Mouse (Mus musculus): ENCODE data around the gene Kcnh1. TPM values are rescaled to one million over a fixed set of nuclear protein-coding genes. Genes with fewer than 3 reads are reported as not detected.

The Kcnh1 gene
- polyA plus RNA-seq, 1 experiment = 0.25 TPM

DNA sequence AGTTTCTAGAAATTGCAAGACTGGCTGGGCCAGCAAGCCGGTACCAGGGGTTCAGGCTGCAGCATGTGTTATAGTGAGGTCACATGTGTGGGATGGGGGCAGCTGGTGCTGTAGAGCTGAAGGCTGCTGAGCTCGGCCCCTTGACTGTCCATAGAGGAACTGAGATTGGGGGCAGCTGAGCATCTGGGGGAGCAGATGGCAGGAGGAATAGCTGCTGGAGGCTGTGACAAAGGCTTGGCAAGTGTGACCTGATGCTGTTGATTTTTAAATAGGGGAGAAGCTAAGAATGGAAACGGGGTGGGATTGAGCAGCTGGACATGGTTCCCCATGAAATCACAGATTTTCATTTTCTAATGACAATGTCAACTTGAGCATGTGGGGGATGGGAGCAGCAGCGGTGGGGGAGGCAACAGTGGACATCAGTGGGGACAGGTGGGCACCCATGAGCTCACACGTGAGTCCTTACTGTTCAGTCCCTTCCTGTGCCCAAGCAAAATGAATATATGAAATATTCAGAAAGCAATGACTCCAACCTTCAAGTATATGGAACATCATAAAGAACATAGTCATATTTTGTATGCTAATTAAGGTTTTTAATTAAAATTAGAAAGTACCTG is 367.5 kb downstream of the Kcnh1 start:
- 76% methylated on average over 5 of the region's 5 CpGs for WGBS
- no peak for DNase-seq (ENCODE audit: low read depth, low spot score)

DNA sequence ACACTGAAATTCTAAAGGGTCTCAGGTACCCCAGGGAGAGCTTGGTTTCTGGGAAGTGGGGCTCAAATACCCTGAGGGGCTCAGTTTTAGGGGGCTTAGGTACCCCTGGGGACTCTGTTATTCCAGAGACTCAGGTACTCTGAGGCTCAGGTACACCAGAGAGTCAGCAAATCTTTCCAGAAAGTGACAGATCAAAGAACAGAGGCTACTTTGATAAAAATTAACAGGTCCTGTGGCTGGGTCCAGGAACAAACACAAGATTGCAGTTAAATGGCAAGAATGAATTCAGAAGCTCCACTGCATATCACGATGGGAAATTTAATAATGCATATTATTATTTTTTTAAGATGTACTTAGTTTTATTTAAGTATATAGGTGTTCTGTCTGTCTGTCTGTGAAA is 368.8 kb downstream of the Kcnh1 start:
- 38% methylated on average over 1 of the region's 1 CpGs for WGBS
- DNase-seq (ENCODE audit: low read depth, low spot score) = no peak

Other genes with a start within 250 kb of the Kcnh1 start
- gene Rd3, start 213.4 kb upstream of the Kcnh1 start, polyA plus RNA-seq (2012; rRNA removed) = 0.05 and 0.14 TPM in 2 replicates
- 12.2 and 14.5 TPM in 2 replicates for gene Traf5, start 98.2 kb upstream of the Kcnh1 start, polyA plus RNA-seq (2012; rRNA removed)
- 10.0 and 25.6 TPM in 2 replicates for gene Rcor3, start 52.7 kb upstream of the Kcnh1 start, polyA plus RNA-seq (2012; rRNA removed)